Mouse (Mus musculus): ENCODE measurements around the gene Kdm2b.

GRCm38 (mm10) chr5:123035564-123035963 lies 45.9 kb upstream of the Kdm2b start:
- TF ChIP-seq CTCF (conservative IDR thresholded peaks at IDR 0.05; ENCODE audit: insufficient read depth, insufficient read length, low read depth, low read length) (no peak), POLR2A (IDR thresholded peaks at IDR 0.05; ENCODE audit: low read depth, low read length) (no peak)
